Mouse (Mus musculus): ENCODE data around the gene Myo15. TPM values are rescaled to one million over a fixed set of nuclear protein-coding genes. Genes with fewer than 3 reads are reported as not detected.
"Not testable (repeated sequence)": the region's sequence is repeated elsewhere in the genome, so short reads cannot be mapped to it uniquely, and the experiment has no call there.

Gene Myo15
- polyA plus RNA-seq (2014; fragmentation: Nextera tagmentation; extraction: Ambion mirVana): 0.01 and 0.04 TPM in 2 replicates

DNA sequence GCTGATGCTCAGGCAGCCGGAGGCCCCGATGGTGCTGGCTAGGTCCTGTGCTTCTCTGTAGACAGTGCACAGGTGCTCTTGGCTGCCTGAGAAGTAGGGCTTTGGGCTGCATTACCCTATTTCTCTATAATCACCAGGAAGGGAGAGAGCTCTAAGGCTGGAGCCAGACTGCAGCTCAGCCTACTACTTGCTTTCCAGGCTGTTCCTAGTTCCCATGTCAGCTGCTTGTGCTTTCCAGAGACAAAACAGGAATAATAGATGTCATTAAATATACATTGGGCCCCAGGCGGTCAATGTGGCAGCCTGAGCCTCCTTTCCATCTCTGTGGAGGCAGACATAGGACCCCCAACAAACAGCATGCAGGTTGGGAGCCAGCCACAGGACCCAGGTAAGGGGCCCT is at the start of gene Myo15:
Gene Myo15 (plus strand): TSS at position 301 of the 400 bp plus-strand sequence.
- no peaks in the 10 kb centered on the region for H3K4me1 ChIP-seq (ENCODE audit: control insufficient read depth, insufficient read depth, low read length)
- ATAC-seq (ENCODE audit: low FRiP score) (no peak), DNase-seq (ENCODE audit: low spot score, missing footprints) (no peak)
- 87% methylated on average over 3 of the region's 3 CpGs for WGBS
- no peak within 1 kb of the TSS for H3K4me3 ChIP-seq (ENCODE audit: low read depth, low read length)
- H3K36me3 ChIP-seq (ENCODE audit: control insufficient read depth, insufficient read depth, low read length): peaks cover 2% of the 10 kb centered on the region; the same call in 1 of the 2 replicates
- H3K27ac ChIP-seq (ENCODE audit: low read depth, low read length): no peak within 1 kb of the TSS
- H3K4me2 ChIP-seq: no peak within 1 kb of the TSS
- no peak within 1 kb of the TSS for H3K9ac ChIP-seq (ENCODE audit: low read length)
- no peaks in the 10 kb centered on the region for H3K9me3 ChIP-seq (ENCODE audit: control insufficient read depth, low read length)
- no peaks in the 10 kb centered on the region for H3K27me3 ChIP-seq (ENCODE audit: control insufficient read depth, insufficient read depth, low read length)

GRCm38 (mm10) chr11:60422046-60422668 is 47.0 kb upstream of the Myo15 start:
- Histone ChIP-seq H3K9ac (ENCODE audit: low read length) (no peak overlapping the region), H3K4me3 (ENCODE audit: low read depth, low read length) (no peak overlapping the region), H3K9me3 (ENCODE audit: control insufficient read depth, low read length) (no peaks in the 10 kb centered on the region), H3K4me2 (no peak overlapping the region), H3K4me1 (ENCODE audit: control insufficient read depth, insufficient read depth, low read length) (peaks cover 9% of the 10 kb centered on the region), H3K27me3 (ENCODE audit: control insufficient read depth, insufficient read depth, low read length) (no peaks in the 10 kb centered on the region), H3K36me3 (ENCODE audit: control insufficient read depth, insufficient read depth, low read length) (no peaks in the 10 kb centered on the region), H3K27ac (ENCODE audit: low read depth, low read length) (no peak overlapping the region)
- ATAC-seq (ENCODE audit: low FRiP score): no peak
- no peak for DNase-seq (ENCODE audit: low spot score, missing footprints)
- 77% methylated on average over 5 of the region's 6 CpGs for WGBS

DNA sequence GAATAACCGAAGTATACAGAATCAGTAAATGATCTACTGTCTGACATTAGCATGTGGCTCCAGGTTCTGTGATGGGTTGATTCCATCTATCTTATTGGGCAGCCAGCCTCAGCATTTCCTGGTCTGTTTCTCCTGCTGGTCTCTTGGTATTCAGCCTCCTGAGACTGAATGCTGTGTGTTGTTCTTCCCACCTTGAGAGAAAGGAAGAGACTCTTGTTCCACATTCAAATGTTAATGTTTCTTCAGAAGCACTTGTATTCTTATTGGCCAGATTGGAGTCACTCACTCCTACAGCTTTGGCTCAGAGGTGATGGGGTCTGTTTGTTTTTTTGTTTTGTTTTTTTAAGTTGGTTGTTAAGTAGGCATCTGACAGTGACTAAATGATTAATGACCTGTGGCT is 46.1 kb upstream of the Myo15 start:
- H3K27me3 ChIP-seq (ENCODE audit: control insufficient read depth, insufficient read depth, low read length): no peaks in the 10 kb centered on the region
- no peaks in the 10 kb centered on the region for H3K36me3 ChIP-seq (ENCODE audit: control insufficient read depth, insufficient read depth, low read length)
- DNase-seq (ENCODE audit: low spot score, missing footprints) (no peak), ATAC-seq (ENCODE audit: low FRiP score) (no peak)
- H3K4me3 ChIP-seq (ENCODE audit: low read depth, low read length): no peak overlapping the region
- H3K27ac ChIP-seq (ENCODE audit: low read depth, low read length): no peak overlapping the region
- H3K9ac ChIP-seq (ENCODE audit: low read length): no peak overlapping the region
- H3K4me1 ChIP-seq (ENCODE audit: control insufficient read depth, insufficient read depth, low read length): peaks cover 8% of the 10 kb centered on the region
- 77% methylated on average over 1 of the region's 1 CpGs for WGBS
- H3K4me2 ChIP-seq: no peak overlapping the region
- H3K9me3 ChIP-seq (ENCODE audit: control insufficient read depth, low read length): no peaks in the 10 kb centered on the region

- H3K36me3 ChIP-seq (ENCODE audit: control insufficient read depth, insufficient read depth, low read length): no peaks in the 10 kb centered on the region
- H3K9ac ChIP-seq (ENCODE audit: low read length): no peak overlapping the region
- ATAC-seq (ENCODE audit: low FRiP score): no peak
- H3K4me1 ChIP-seq (ENCODE audit: control insufficient read depth, insufficient read depth, low read length): no peaks in the 10 kb centered on the region
- 70% methylated on average over 1 of the region's 1 CpGs for WGBS
- no peak overlapping the region for H3K27ac ChIP-seq (ENCODE audit: low read depth, low read length)
- no peak overlapping the region for H3K4me2 ChIP-seq
- no peak for DNase-seq (ENCODE audit: low spot score, missing footprints)
- no peaks in the 10 kb centered on the region for H3K9me3 ChIP-seq (ENCODE audit: control insufficient read depth, low read length)
- H3K4me3 ChIP-seq (ENCODE audit: low read depth, low read length): no peak overlapping the region
- no peaks in the 10 kb centered on the region for H3K27me3 ChIP-seq (ENCODE audit: control insufficient read depth, insufficient read depth, low read length)
Measured at GRCm38 (mm10) chr11:60426417-60426816, 42.7 kb upstream of the Myo15 start.

DNA sequence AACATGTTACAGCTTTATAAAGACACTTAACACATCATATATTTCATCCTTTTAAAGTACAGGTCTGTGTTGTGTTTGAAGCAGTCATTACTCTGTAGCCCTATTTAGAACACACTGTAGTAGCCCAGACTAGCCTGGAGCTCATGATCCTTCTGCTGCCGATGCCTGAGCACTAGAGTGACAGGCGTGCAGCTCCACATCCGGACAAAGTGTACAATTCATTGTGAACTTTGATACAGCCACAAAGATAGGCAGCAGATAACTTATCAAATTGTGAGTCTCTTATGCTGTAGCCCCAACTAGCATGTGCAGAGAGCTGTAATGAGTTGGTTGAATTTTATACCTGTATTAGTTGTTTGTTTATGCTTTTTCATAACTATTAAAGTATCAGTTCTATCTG is 41.5 kb upstream of the Myo15 start:
- H3K4me1 ChIP-seq (ENCODE audit: control insufficient read depth, insufficient read depth, low read length): no peaks in the 10 kb centered on the region
- no peaks in the 10 kb centered on the region for H3K9me3 ChIP-seq (ENCODE audit: control insufficient read depth, low read length)
- no peak for DNase-seq (ENCODE audit: low spot score, missing footprints)
- no peak overlapping the region for H3K27ac ChIP-seq (ENCODE audit: low read depth, low read length)
- H3K36me3 ChIP-seq (ENCODE audit: control insufficient read depth, insufficient read depth, low read length): 0 out of 2 replicates have a peak, but pooled peaks cover under 1% of the 10 kb centered on the region
- no peak overlapping the region for H3K9ac ChIP-seq (ENCODE audit: low read length)
- ATAC-seq (ENCODE audit: low FRiP score): no peak
- H3K4me3 ChIP-seq (ENCODE audit: low read depth, low read length): no peak overlapping the region
- WGBS: 91% methylated on average over 3 of the region's 3 CpGs
- no peak overlapping the region for H3K4me2 ChIP-seq
- no peaks in the 10 kb centered on the region for H3K27me3 ChIP-seq (ENCODE audit: control insufficient read depth, insufficient read depth, low read length)

DNA sequence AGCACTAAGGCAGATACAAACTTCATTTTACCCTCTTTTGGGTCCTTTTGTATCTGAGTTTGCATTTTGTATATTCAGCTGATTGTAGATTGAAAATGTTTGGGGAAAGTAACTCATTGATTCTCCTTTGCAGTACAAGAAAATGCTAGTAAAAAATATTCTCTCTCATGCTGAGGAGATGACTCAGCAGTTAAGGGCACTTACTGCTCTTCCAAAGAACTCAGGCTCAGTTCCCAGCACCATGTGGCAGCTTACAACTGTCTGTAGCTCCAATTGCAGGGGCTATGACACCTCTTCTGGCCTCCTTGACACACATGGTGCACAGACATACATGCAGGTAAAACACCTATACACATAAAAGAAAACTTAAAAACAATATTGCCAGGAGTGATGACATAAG is 35.6 kb upstream of the Myo15 start:
- H3K9ac ChIP-seq (ENCODE audit: low read length): no peak overlapping the region
- peaks cover 2% of the 10 kb centered on the region; the same call in 1 of the 2 replicates for H3K36me3 ChIP-seq (ENCODE audit: control insufficient read depth, insufficient read depth, low read length)
- ATAC-seq (ENCODE audit: low FRiP score) (no peak), DNase-seq (ENCODE audit: low spot score, missing footprints) (no peak)
- no peaks in the 10 kb centered on the region for H3K27me3 ChIP-seq (ENCODE audit: control insufficient read depth, insufficient read depth, low read length)
- no peak overlapping the region for H3K27ac ChIP-seq (ENCODE audit: low read depth, low read length)
- H3K4me2 ChIP-seq: no peak overlapping the region
- H3K4me3 ChIP-seq (ENCODE audit: low read depth, low read length): no peak overlapping the region
- no peaks in the 10 kb centered on the region for H3K9me3 ChIP-seq (ENCODE audit: control insufficient read depth, low read length)
- no peaks in the 10 kb centered on the region for H3K4me1 ChIP-seq (ENCODE audit: control insufficient read depth, insufficient read depth, low read length)

GRCm38 (mm10) chr11:60435133-60435532 is 34.0 kb upstream of the Myo15 start:
- no peak overlapping the region for H3K4me3 ChIP-seq (ENCODE audit: low read depth, low read length)
- no peaks in the 10 kb centered on the region for H3K27me3 ChIP-seq (ENCODE audit: control insufficient read depth, insufficient read depth, low read length)
- H3K4me1 ChIP-seq (ENCODE audit: control insufficient read depth, insufficient read depth, low read length): no peaks in the 10 kb centered on the region
- no peak for ATAC-seq (ENCODE audit: low FRiP score)
- H3K27ac ChIP-seq (ENCODE audit: low read depth, low read length): no peak overlapping the region
- no peak for DNase-seq (ENCODE audit: low spot score, missing footprints)
- 97% methylated on average over 1 of the region's 1 CpGs for WGBS
- no peak overlapping the region for H3K4me2 ChIP-seq
- H3K9ac ChIP-seq (ENCODE audit: low read length): no peak overlapping the region
- H3K36me3 ChIP-seq (ENCODE audit: control insufficient read depth, insufficient read depth, low read length): peaks cover 2% of the 10 kb centered on the region; the same call in 1 of the 2 replicates
- no peaks in the 10 kb centered on the region for H3K9me3 ChIP-seq (ENCODE audit: control insufficient read depth, low read length)

GRCm38 (mm10) chr11:60436618-60437017 is 32.5 kb upstream of the Myo15 start:
- no peak for DNase-seq (ENCODE audit: low spot score, missing footprints)
- no peak overlapping the region for H3K4me2 ChIP-seq
- H3K9ac ChIP-seq (ENCODE audit: low read length): no peak overlapping the region
- H3K27me3 ChIP-seq (ENCODE audit: control insufficient read depth, insufficient read depth, low read length): no peaks in the 10 kb centered on the region
- H3K27ac ChIP-seq (ENCODE audit: low read depth, low read length): no peak overlapping the region
- 92% methylated on average over 3 of the region's 3 CpGs for WGBS
- no peaks in the 10 kb centered on the region for H3K9me3 ChIP-seq (ENCODE audit: control insufficient read depth, low read length)
- H3K4me1 ChIP-seq (ENCODE audit: control insufficient read depth, insufficient read depth, low read length): no peaks in the 10 kb centered on the region
- no peak for ATAC-seq (ENCODE audit: low FRiP score)
- H3K4me3 ChIP-seq (ENCODE audit: low read depth, low read length): no peak overlapping the region
- H3K36me3 ChIP-seq (ENCODE audit: control insufficient read depth, insufficient read depth, low read length): peaks cover 7% of the 10 kb centered on the region

- not testable (repeated sequence) for H3K4me1 ChIP-seq (ENCODE audit: control insufficient read depth, insufficient read depth, low read length); H3K9me3 ChIP-seq (ENCODE audit: control insufficient read depth, low read length); DNase-seq (ENCODE audit: low spot score, missing footprints); H3K4me3 ChIP-seq (ENCODE audit: low read depth, low read length); H3K27me3 ChIP-seq (ENCODE audit: control insufficient read depth, insufficient read depth, low read length); ATAC-seq (ENCODE audit: low FRiP score); H3K27ac ChIP-seq (ENCODE audit: low read depth, low read length); H3K9ac ChIP-seq (ENCODE audit: low read length); H3K36me3 ChIP-seq (ENCODE audit: control insufficient read depth, insufficient read depth, low read length); H3K4me2 ChIP-seq
- WGBS: 26% methylated on average over 1 of the region's 1 CpGs
Measured at GRCm38 (mm10) chr11:60439621-60440020, 29.5 kb upstream of the Myo15 start.

Data from midbrain, embryonic 11.5 days (tissue).